Mouse (Mus musculus): ENCODE results near the gene Pdia3.

GRCm38 (mm10) chr2:121415103-121415502 lies 1.5 kb downstream of the Pdia3 start:
- TF ChIP-seq POLR2A (IDR thresholded peaks at IDR 0.05; ENCODE audit: control insufficient read depth, low read depth, low read length) (no peak), CTCF (IDR thresholded peaks at IDR 0.05; ENCODE audit: control insufficient read depth, insufficient read depth, insufficient replicate concordance, low read depth, low read length) (no peak)
